Mouse (Mus musculus) liver, adult (tissue): ENCODE results near the gene Ucn3.

Experiments
- GATA4 ChIP-seq: IDR thresholded peaks from 2 replicates; pipeline ENCODE4 v1.6.1; 2014; ENCODE audit warnings: mild to moderate bottlenecking, low read length; ENCODE audit not compliant: insufficient replicate concordance

The Ucn3 gene

GRCm38 (mm10) chr13:3945249-3945648 lies at the start of gene Ucn3:
Ucn3 (minus strand) TSS chr13:3945349.
- TF ChIP-seq GATA4 = no peak

GRCm38 (mm10) chr13:3992081-3992480 lies 46.9 kb upstream of the Ucn3 start:
- TF ChIP-seq GATA4 = no peak

GRCm38 (mm10) chr13:3968849-3969248 lies 23.7 kb upstream of the Ucn3 start:
- TF ChIP-seq GATA4 = no peak

GRCm38 (mm10) chr13:3951198-3951914 lies 6.2 kb upstream of the Ucn3 start:
- TF ChIP-seq GATA4 = no peak

GRCm38 (mm10) chr13:3949477-3949876 lies 4.3 kb upstream of the Ucn3 start:
- TF ChIP-seq GATA4 = no peak

GRCm38 (mm10) chr13:3947267-3947666 lies 2.1 kb upstream of the Ucn3 start:
- TF ChIP-seq GATA4 = no peak

- no peak for TF ChIP-seq GATA4
Observed at GRCm38 (mm10) chr13:3944699-3945098, 450 bp downstream of the Ucn3 start.

- no peak for TF ChIP-seq GATA4
Observed at GRCm38 (mm10) chr13:3926046-3926445, 19.1 kb downstream of the Ucn3 start.

GRCm38 (mm10) chr13:3925632-3926031 lies 19.5 kb downstream of the Ucn3 start:
- no peak for TF ChIP-seq GATA4

- TF ChIP-seq GATA4 = no peak
Observed at GRCm38 (mm10) chr13:3924483-3924882, 20.7 kb downstream of the Ucn3 start.

- no peak for TF ChIP-seq GATA4
Observed at GRCm38 (mm10) chr13:3917571-3918311, 27.4 kb downstream of the Ucn3 start, which contains the start of the genes Net1 and Tubal3. Net1 (minus strand) TSS chr13:3918220. Tubal3 (plus strand) TSS chr13:3918274.

GRCm38 (mm10) chr13:3913504-3913903 lies 31.6 kb downstream of the Ucn3 start:
- no peak for TF ChIP-seq GATA4

- no peak for TF ChIP-seq GATA4
Observed at GRCm38 (mm10) chr13:3910356-3910755, 34.8 kb downstream of the Ucn3 start.

GRCm38 (mm10) chr13:3908262-3908661 lies 36.9 kb downstream of the Ucn3 start:
- no peak for TF ChIP-seq GATA4

GRCm38 (mm10) chr13:3907151-3907696 lies 37.9 kb downstream of the Ucn3 start:
- TF ChIP-seq GATA4 = peak; percentile 76

GRCm38 (mm10) chr13:3899301-3899700 lies 45.8 kb downstream of the Ucn3 start:
- TF ChIP-seq GATA4 = no peak
